Mouse (Mus musculus) liver, embryonic 14.5 days (tissue): Measurements from ENCODE around the gene Celf2.

ENCODE experiments used
- CTCF ChIP-seq: IDR thresholded peaks from 2 replicates; pipeline ENCODE4 v1.5.1; 2016; ENCODE audit warnings: antibody characterized with exemption, low read depth, control low read depth
- EP300 ChIP-seq: IDR thresholded peaks from 2 replicates; pipeline ENCODE4 v1.6.1; 2016; ENCODE audit warnings: antibody characterized with exemption, low read depth

DNA sequence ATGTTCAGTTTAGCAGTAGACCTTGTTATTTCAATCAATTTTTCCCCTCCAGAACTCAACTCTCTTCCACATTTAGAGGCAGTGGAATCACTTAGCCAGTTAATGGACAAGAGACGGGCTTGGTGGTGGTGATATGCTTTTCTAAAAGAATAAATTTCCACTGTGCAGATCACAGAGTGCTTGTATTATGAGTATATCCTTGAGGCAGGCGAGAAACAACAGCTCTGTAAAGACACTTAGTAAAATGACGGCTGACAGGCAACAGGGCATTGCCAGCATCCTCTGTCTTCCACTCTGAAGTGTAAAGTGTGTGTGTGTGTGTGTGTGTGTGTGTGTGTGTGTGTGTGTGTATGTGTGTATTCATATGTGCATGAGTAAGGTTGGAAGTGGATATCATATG is 362.1 kb downstream of the Celf2 start:
- TF ChIP-seq EP300: no peak
- TF ChIP-seq CTCF: no peak
